Mouse (Mus musculus) lung, postnatal 0 days (tissue): Measurements from ENCODE around the gene C1qtnf2.

Experiments
- CTCF ChIP-seq: IDR thresholded peaks from 2 replicates; pipeline ENCODE4 v1.5.1; 2016; ENCODE audit warnings: antibody characterized with exemption, mild to moderate bottlenecking
- EP300 ChIP-seq: IDR thresholded peaks from 2 replicates; pipeline ENCODE4 v1.6.1; 2016; ENCODE audit warnings: antibody characterized with exemption, mild to moderate bottlenecking, control low read depth

GRCm38 (mm10) chr11:43425166-43425709, 48.8 kb upstream of the C1qtnf2 start:
- TF ChIP-seq EP300 (no peak), CTCF (no peak)
